Mouse (Mus musculus): ENCODE measurements around the gene Zbtb4. TPM values are rescaled to one million over a fixed set of nuclear protein-coding genes. Genes with fewer than 3 reads are reported as not detected.

The Zbtb4 gene
- total RNA-seq, 2 experiments from 2014 or later: 33.3 to 39.6 TPM

- intact Hi-C loops (cut with DNase I): no loop called here
- DNase-seq (ENCODE audit: low spot score): no peak
Measured at GRCm38 (mm10) chr11:69822080-69822479, 56.4 kb downstream of the Zbtb4 start, which contains the start of gene Spem1. Spem1 (minus strand) TSS chr11:69822180.

- intact Hi-C loops (cut with DNase I): no loop called here
- DNase-seq (ENCODE audit: low spot score): no peak
Measured at GRCm38 (mm10) chr11:69823456-69823855, 57.7 kb downstream of the Zbtb4 start.

GRCm38 (mm10) chr11:69828832-69829231 is 63.1 kb downstream of the Zbtb4 start:
- intact Hi-C loops (cut with DNase I): no loop called here
- DNase-seq (ENCODE audit: low spot score): no peak

GRCm38 (mm10) chr11:69833554-69833953 is 67.8 kb downstream of the Zbtb4 start:
- intact Hi-C loops (cut with DNase I): no loop called here
- DNase-seq (ENCODE audit: low spot score): no peak

Other genes starting within 250 kb of the Zbtb4 start
- gene Dnah2, start 216.8 kb upstream of the Zbtb4 start, total RNA-seq (2021): under 1 TPM; 0.17 to 0.39 TPM
- gene Efnb3, start 205.7 kb upstream of the Zbtb4 start, total RNA-seq (2021): 10 to 100 TPM; 64.1 to 71.6 TPM
- gene Wrap53, start 185.7 kb upstream of the Zbtb4 start, total RNA-seq (2021): 1 to 10 TPM; 4.6 to 6.1 TPM
- gene Trp53, start 185.6 kb upstream of the Zbtb4 start, total RNA-seq (2021): 10 to 100 TPM; 16.9 to 17.9 TPM
- gene Atp1b2, start 160.0 kb upstream of the Zbtb4 start, total RNA-seq (2021): 10 to 100 TPM; 18.0 to 25.8 TPM
- gene Shbg, start 148.0 kb upstream of the Zbtb4 start, total RNA-seq (2021): not detected
- gene Sat2, start 143.9 kb upstream of the Zbtb4 start, total RNA-seq (2021): 1 to 10 TPM; 2.3 to 2.5 TPM
- 10 to 100 TPM; 81.8 to 84.9 TPM for gene Fxr2, start 132.9 kb upstream of the Zbtb4 start, total RNA-seq (2021)
- not detected for gene Sox15, start 110.6 kb upstream of the Zbtb4 start, total RNA-seq (2021)
- gene Mpdu1, start 103.3 kb upstream of the Zbtb4 start, total RNA-seq (2021): 10 to 100 TPM; 15.2 to 16.5 TPM
- gene Cd68, start 99.8 kb upstream of the Zbtb4 start, total RNA-seq (2021): 1 to 10 TPM; 7.1 to 7.7 TPM
- 100 to 1,000 TPM; 201 to 206 TPM for gene Eif4a1, start 93.5 kb upstream of the Zbtb4 start, total RNA-seq (2021)
- 10 to 100 TPM; 31.7 to 33.5 TPM for gene Senp3, start 83.8 kb upstream of the Zbtb4 start, total RNA-seq (2021)
- gene Tnfsf13, start 80.1 kb upstream of the Zbtb4 start, total RNA-seq (2021): 1 to 10 TPM; 1.6 to 2.1 TPM
- gene Tnfsf12, start 70.1 kb upstream of the Zbtb4 start, total RNA-seq (2021): 10 to 100 TPM; 14.5 to 16.4 TPM
- 1 to 10 TPM; 3.2 to 4.5 TPM for gene Tnfsfm13, start 69.8 kb upstream of the Zbtb4 start, total RNA-seq (2021)
- 10 to 100 TPM; 28.6 to 30.4 TPM for gene Polr2a, start 7.3 kb upstream of the Zbtb4 start, total RNA-seq (2021)
- not detected for gene Slc35g3, start 3.9 kb upstream of the Zbtb4 start, total RNA-seq (2021)
- 1 to 10 TPM; 4.8 to 5.0 TPM for gene Chrnb1, start 30.0 kb downstream of the Zbtb4 start, total RNA-seq (2021)
- 1 to 10 TPM; 2.2 to 2.4 TPM for gene Fgf11, start 35.9 kb downstream of the Zbtb4 start, total RNA-seq (2021)
- gene Tmem102, start 39.7 kb downstream of the Zbtb4 start, total RNA-seq (2021): under 1 TPM; 0.26 to 0.45 TPM
- not detected for gene Gm39566, start 49.4 kb downstream of the Zbtb4 start, total RNA-seq (2021)
- gene Spem2, start 52.6 kb downstream of the Zbtb4 start, total RNA-seq (2021): not detected
- gene Spem1, start 56.3 kb downstream of the Zbtb4 start, total RNA-seq (2021): not detected
- 1 to 10 TPM; 4.4 to 5.4 TPM for gene Nlgn2, start 71.9 kb downstream of the Zbtb4 start, total RNA-seq (2021)
- gene Tmem256, start 72.6 kb downstream of the Zbtb4 start, total RNA-seq (2021): 100 to 1,000 TPM; 186 to 199 TPM
- 10 to 100 TPM; 24.4 to 24.9 TPM for gene Plscr3, start 80.5 kb downstream of the Zbtb4 start, total RNA-seq (2021)
- under 1 TPM in 1 of 2 experiments, not detected in 1; 0.14 TPM for gene Tnk1, start 92.8 kb downstream of the Zbtb4 start, total RNA-seq (2021)
- gene Tmem95, start 112.1 kb downstream of the Zbtb4 start, total RNA-seq (2021): not detected
- 1 to 10 TPM; 2.5 to 3.5 TPM for gene Kctd11, start 115.5 kb downstream of the Zbtb4 start, total RNA-seq (2021)
- gene Acap1, start 129.6 kb downstream of the Zbtb4 start, total RNA-seq (2021): 1 to 10 TPM in 1 of 2 experiments, under 1 TPM in 1; 0.88 to 1.1 TPM
- gene 2810408A11Rik, start 135.1 kb downstream of the Zbtb4 start, total RNA-seq (2021): under 1 TPM; 0.17 to 0.23 TPM
- 10 to 100 TPM; 44.9 to 46.0 TPM for gene Neurl4, start 135.2 kb downstream of the Zbtb4 start, total RNA-seq (2021)
- gene Gps2, start 148.0 kb downstream of the Zbtb4 start, total RNA-seq (2021): 10 to 100 TPM; 24.1 to 26.7 TPM
- 100 to 1,000 TPM; 427 TPM for gene Eif5a, start 156.0 kb downstream of the Zbtb4 start, total RNA-seq (2021)
- 10 to 100 TPM; 18.8 to 23.4 TPM for gene Ybx2, start 169.9 kb downstream of the Zbtb4 start, total RNA-seq (2021)
- gene Slc2a4, start 182.3 kb downstream of the Zbtb4 start, total RNA-seq (2021): 100 to 1,000 TPM; 325 to 365 TPM
- not detected for gene Cldn7, start 198.9 kb downstream of the Zbtb4 start, total RNA-seq (2021)
- gene Ctdnep1, start 215.2 kb downstream of the Zbtb4 start, total RNA-seq (2021): 100 to 1,000 TPM; 149 to 180 TPM
- 10 to 100 TPM; 48.3 to 51.5 TPM for gene Elp5, start 216.6 kb downstream of the Zbtb4 start, total RNA-seq (2021)
- gene Gabarap, start 225.2 kb downstream of the Zbtb4 start, total RNA-seq (2021): 100 to 1,000 TPM; 274 to 291 TPM
- 10 to 100 TPM; 22.6 to 25.3 TPM for gene Phf23, start 229.9 kb downstream of the Zbtb4 start, total RNA-seq (2021)
- 1 to 10 TPM; 3.9 to 5.2 TPM for gene Dvl2, start 234.7 kb downstream of the Zbtb4 start, total RNA-seq (2021)
- gene Acadvl, start 249.5 kb downstream of the Zbtb4 start, total RNA-seq (2021): 1,000 to 10,000 TPM; 1,206 to 1,290 TPM